Mouse (Mus musculus): Measurements from ENCODE around the gene Tnfrsf13c.

GRCm38 (mm10) chr15:82231100-82231499 lies 6.9 kb upstream of the Tnfrsf13c start:
- no peak for TF ChIP-seq CTCF (IDR thresholded peaks at IDR 0.05; ENCODE audit: low read depth, low read length)
- TF ChIP-seq POLR2A (IDR thresholded peaks at IDR 0.05; ENCODE audit: insufficient read depth, low read length): no peak
- no peak for TF ChIP-seq EP300 (IDR thresholded peaks at IDR 0.05; ENCODE audit: insufficient read depth, low read depth, low read length)
